Mouse (Mus musculus) testis, adult 2 months (tissue): Measurements from ENCODE around the gene Kat2b.

Source experiments
- CTCF ChIP-seq: fragments of 200-500 bp; IDR thresholded peaks from 2 replicates; pipeline ENCODE4 v1.5.1; 2012; ENCODE audit warnings: low read depth, mild to moderate bottlenecking, inconsistent platforms, low read length, moderate library complexity; ENCODE audit not compliant: control insufficient read depth, insufficient read depth, insufficient replicate concordance
- POLR2A ChIP-seq: fragments of 200-500 bp; IDR thresholded peaks from 2 replicates; pipeline ENCODE4 v1.6.1; 2012; ENCODE audit warnings: low read depth, mild to moderate bottlenecking, inconsistent platforms, low read length, moderate library complexity; ENCODE audit not compliant: control insufficient read depth

DNA sequence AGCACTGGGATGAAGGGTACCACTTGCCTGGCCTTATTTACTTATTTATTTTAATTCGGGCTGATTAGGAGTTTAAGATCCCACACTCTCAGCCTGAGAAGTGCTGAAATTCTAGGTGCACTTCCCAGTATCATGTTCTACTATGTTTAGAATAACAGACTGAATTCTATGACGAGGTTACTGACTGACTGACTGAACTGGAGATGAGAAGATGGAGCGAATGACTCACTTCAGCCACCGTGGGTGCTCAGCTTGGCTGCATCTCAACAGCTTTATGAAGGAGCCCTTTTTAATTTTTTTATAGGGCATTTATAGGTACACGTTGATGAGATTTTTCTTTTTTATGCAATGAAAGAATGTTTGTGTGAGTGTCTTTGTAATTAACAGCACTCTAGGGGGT, 11.1 kb downstream of the Kat2b start:
- TF ChIP-seq CTCF, result no peak
- TF ChIP-seq POLR2A, result no peak
